Mouse (Mus musculus) testis, adult 2 months (tissue): ENCODE measurements around the gene Atp5e. TPM values are rescaled to one million over a fixed set of nuclear protein-coding genes. Genes with fewer than 3 reads are reported as not detected.

Source experiments
- H3K27ac ChIP-seq: fragments of 200-500 bp; 2 replicates; pipeline ENCODE4 v1.5.1; 2012; ENCODE audit warnings: low read depth, low read length; ENCODE audit not compliant: control insufficient read depth, insufficient read depth
- H3K27me3 ChIP-seq: fragments of 200-500 bp; 2 replicates; pipeline ENCODE4 v1.6.1; 2012; ENCODE audit warnings: mild to moderate bottlenecking, low read length, moderate library complexity; ENCODE audit not compliant: control insufficient read depth, insufficient read depth
- H3K36me3 ChIP-seq: fragments of 200-500 bp; 2 replicates; pipeline ENCODE4 v1.6.1; 2012; ENCODE audit warnings: mild to moderate bottlenecking, low read length; ENCODE audit not compliant: control insufficient read depth, insufficient read depth
- H3K4me1 ChIP-seq: fragments of 200-500 bp; 2 replicates; pipeline ENCODE4 v1.6.1; 2012; ENCODE audit warnings: low read length; ENCODE audit not compliant: control insufficient read depth, insufficient read depth
- H3K4me3 ChIP-seq: fragments of 200-500 bp; 2 replicates; pipeline ENCODE4 v1.5.1; 2012; ENCODE audit warnings: low read depth, mild to moderate bottlenecking, low read length, moderate library complexity, mixed read lengths; ENCODE audit not compliant: control insufficient read depth
- CTCF ChIP-seq: fragments of 200-500 bp; IDR thresholded peaks from 2 replicates; pipeline ENCODE4 v1.5.1; 2012; ENCODE audit warnings: low read depth, mild to moderate bottlenecking, inconsistent platforms, low read length, moderate library complexity; ENCODE audit not compliant: control insufficient read depth, insufficient read depth, insufficient replicate concordance
- POLR2A ChIP-seq: fragments of 200-500 bp; IDR thresholded peaks from 2 replicates; pipeline ENCODE4 v1.6.1; 2012; ENCODE audit warnings: low read depth, mild to moderate bottlenecking, inconsistent platforms, low read length, moderate library complexity; ENCODE audit not compliant: control insufficient read depth
- polyA plus RNA-seq: library from polyadenylated mRNA; depleted of rRNA; stranded (reverse); fragments of >200 nt; gene quantifications from 2 replicates; pipeline ENCODE4 v1.2.3, GENCODE M21; 2012

The Atp5e gene
- polyA plus RNA-seq, 1 experiment = 286 TPM

DNA sequence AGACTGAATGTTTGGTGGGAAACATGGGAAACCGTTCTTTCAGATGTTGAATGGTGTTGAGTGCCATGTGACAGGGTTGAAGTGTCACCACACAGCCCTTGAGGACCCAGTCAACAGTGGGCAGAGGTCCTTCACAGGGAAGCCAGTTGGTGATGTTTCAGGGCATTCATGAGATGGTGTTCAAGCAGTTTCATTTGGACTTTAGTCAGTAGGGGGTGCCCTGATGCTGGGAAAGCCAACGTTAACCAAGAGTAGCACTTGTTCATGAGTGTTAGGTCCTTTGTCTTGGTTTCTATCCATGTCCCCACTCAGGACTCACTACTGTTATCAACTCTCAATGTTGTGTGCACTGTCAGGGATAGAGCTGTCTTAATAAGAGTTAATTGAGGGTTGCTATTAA is 29.0 kb upstream of the Atp5e start:
- no peak overlapping the region for H3K4me3 ChIP-seq
- H3K27ac ChIP-seq = no peak overlapping the region
- no peaks in the 10 kb centered on the region for H3K27me3 ChIP-seq
- no peaks in the 10 kb centered on the region for H3K36me3 ChIP-seq
- TF ChIP-seq POLR2A (no peak), CTCF (no peak)
- H3K4me1 ChIP-seq = no peaks in the 10 kb centered on the region

DNA sequence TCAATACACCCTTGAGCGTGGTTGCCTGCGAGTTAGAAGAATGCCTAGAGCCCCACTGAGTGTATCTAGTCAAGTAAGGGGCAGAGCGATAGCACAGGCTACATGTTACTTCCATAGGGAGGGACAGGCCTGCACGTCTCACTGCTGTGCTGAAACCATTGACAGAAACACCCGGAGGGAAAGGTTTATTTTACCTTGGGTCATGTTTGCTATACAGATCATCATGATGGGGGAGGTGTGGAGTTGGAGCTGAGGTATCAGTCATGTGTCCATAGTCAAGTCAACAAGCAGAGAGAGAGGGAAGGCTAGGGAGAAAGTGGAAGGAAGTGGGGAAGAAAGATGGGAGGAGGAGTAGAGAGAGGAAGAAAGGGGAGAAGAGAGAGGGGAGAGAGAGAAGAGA is 23.1 kb upstream of the Atp5e start:
- H3K36me3 ChIP-seq = no peaks in the 10 kb centered on the region
- H3K27ac ChIP-seq = no peak overlapping the region
- no peak overlapping the region for H3K4me3 ChIP-seq
- H3K27me3 ChIP-seq = no peaks in the 10 kb centered on the region
- TF ChIP-seq CTCF (no peak), POLR2A (no peak)
- no peaks in the 10 kb centered on the region for H3K4me1 ChIP-seq

DNA sequence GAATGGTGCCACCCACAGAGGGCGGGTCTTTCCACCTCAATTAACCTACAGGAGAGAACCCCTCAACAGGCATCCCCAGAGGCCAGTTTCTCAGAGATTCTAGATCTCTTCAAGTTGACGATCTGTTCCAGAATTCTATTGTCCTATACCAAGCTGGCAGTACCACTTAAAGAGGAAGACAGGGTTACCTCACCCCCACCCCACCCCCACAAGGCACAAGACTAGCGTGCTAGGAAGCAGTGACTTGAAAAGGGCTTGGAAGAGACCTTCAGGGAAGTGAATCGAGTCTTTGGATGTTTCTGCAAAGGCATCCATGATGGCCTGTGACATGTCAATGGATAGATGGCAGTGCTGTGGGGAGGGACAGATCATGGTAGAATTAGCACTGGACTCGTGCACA is 14.8 kb upstream of the Atp5e start:
- Histone ChIP-seq H3K4me3 (peak overlapping the region; percentile 41), H3K27me3 (no peaks in the 10 kb centered on the region), H3K4me1 (peaks cover 8% of the 10 kb centered on the region), H3K27ac (no peak overlapping the region), H3K36me3 (no peaks in the 10 kb centered on the region)
- TF ChIP-seq CTCF = no peak
- TF ChIP-seq POLR2A = no peak

DNA sequence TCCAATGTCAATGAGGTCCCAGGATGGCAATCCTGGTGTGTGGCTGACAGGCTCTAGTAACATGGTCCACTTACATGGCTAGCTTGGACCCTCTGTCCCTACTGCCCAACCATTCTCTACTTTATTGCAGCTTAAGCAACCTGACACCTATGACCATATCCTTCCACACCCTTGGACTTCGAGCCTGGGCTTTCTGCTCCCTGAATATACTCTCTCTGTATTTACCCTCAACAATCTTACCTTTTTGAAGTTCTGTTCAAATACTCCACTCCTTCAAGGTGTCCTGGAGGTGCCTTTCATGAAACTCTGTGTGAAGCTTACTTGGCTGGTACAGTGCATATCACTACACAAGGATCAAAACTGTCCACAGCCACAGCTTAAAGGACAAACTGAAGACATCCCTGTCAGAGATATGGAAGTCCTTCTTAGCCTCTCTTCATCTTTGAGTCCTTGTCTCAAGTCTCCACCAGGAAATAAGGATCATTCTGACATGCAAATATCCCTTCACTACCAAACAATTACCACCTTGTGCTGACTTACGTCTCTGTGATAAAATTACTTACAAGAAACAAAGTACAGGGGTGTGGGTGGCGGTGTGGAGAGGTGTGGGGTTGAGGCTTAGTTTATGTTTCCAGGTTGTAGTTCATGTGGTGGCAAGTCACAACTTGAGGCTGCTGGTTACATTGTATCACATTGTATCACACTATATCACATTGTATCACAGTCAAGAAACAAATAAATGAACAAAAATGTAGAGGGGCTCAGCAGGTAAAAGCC is 13.8 kb upstream of the Atp5e start:
- peaks cover 13% of the 10 kb centered on the region for H3K4me1 ChIP-seq
- no peaks in the 10 kb centered on the region for H3K36me3 ChIP-seq
- no peak overlapping the region for H3K27ac ChIP-seq
- TF ChIP-seq POLR2A (no peak), CTCF (no peak)
- H3K4me3 ChIP-seq = no peak overlapping the region; the same call in 1 of the 2 replicates
- no peaks in the 10 kb centered on the region for H3K27me3 ChIP-seq

DNA sequence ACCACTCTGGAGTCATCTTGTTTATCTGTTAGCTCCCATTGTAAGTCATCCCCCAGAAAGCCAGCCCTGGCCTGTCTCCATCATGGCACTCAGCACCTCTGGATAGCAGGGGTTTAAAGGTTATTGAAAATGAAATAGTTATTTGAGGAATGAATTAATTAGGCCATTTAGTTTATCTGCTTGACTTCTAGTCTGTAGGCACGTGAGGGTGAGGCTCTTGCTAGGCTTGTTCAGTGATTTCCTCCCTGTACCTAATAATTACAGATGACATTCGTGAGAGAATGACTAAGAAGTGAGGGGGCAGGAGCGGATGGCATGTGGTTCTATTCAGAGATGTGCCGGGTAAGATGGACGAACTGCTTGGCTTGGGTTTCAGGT is 9.6 kb upstream of the Atp5e start:
- Histone ChIP-seq H3K4me1 (peaks cover 16% of the 10 kb centered on the region), H3K27me3 (no peaks in the 10 kb centered on the region), H3K36me3 (no peaks in the 10 kb centered on the region; the same call in 1 of the 2 replicates), H3K4me3 (peak overlapping the region; percentile 89), H3K27ac (peak overlapping the region; percentile 50; the same call in 1 of the 2 replicates)
- TF ChIP-seq POLR2A = no peak
- no peak for TF ChIP-seq CTCF

DNA sequence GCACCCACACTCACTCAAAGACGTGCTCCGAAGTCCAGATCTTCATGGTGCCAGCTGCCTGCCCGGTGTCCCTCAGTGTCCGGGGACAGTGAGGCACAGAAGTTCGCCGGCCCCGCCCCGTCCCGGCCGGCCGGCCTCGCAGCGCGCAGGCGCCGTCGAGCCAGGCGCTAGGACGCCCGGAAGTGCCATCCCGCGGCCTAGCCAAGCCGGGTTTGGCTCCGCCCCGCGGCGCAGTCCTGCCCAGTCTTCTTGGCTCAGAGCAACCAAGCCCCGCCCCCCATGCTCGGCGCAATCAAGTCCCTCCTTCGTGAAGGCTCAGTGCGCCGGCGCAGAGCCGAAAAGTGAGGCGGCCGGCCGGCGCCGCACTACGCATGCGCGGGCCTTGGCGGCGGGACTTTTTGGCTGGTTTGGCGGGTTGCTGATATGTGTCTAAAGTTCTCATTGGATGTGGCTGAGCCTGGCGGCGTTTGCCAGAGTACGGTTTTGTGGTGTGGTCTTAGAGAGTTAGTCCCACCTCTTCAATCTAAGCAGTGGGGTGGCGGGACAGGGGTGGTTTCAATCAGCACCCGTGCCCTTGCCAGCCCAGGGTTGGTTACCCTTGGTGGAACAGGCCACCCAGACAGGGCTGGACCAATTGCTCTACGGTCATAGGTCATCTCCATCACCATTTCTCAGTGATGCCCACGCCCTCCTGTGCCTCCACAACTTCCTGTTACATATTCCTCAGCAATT is 9.1 kb upstream of the Atp5e start, which contains the start of gene Prelid3b:
Gene Prelid3b, minus strand, starts transcription at position 264 of the 732 bp plus-strand sequence.
- H3K4me1 ChIP-seq = peaks cover 13% of the 10 kb centered on the region
- no peak for TF ChIP-seq CTCF
- peak; percentile 78 for TF ChIP-seq POLR2A
- peak within 1 kb of the TSS; percentile 89 for H3K4me3 ChIP-seq
- H3K36me3 ChIP-seq = no peaks in the 10 kb centered on the region; the same call in 1 of the 2 replicates
- no peaks in the 10 kb centered on the region for H3K27me3 ChIP-seq
- H3K27ac ChIP-seq = peak within 1 kb of the TSS; percentile 78

DNA sequence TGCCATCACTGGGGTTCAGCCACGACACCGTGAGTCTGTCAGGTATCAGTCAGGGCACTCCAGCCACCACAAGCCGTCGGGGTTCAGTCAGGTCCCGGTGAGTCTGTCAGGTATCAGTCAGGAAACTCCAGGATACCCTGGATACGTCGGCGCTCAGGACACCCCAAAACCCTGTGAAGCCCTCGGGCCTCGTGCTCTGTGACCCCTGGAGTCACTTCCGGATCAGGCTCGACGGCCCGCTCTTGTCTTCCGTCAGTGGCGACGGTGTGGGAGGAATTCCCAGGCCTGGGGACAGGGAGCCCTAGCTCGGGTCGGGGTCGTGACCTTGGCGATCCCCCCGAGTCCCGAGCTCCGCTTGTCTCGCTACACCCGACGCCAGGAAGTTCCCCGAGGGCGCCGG is 8.5 kb upstream of the Atp5e start:
- Histone ChIP-seq H3K4me1 (peaks cover 13% of the 10 kb centered on the region), H3K36me3 (no peaks in the 10 kb centered on the region; the same call in 1 of the 2 replicates), H3K4me3 (peak overlapping the region; percentile 89), H3K27ac (peak overlapping the region; percentile 78), H3K27me3 (no peaks in the 10 kb centered on the region)
- TF ChIP-seq CTCF (no peak), POLR2A (no peak)
